Mouse (Mus musculus): ENCODE results near the gene Actr6.
"Not testable (repeated sequence)": the region's sequence is repeated elsewhere in the genome, so short reads cannot be mapped to it uniquely, and the experiment has no call there.

Gene Actr6

DNA sequence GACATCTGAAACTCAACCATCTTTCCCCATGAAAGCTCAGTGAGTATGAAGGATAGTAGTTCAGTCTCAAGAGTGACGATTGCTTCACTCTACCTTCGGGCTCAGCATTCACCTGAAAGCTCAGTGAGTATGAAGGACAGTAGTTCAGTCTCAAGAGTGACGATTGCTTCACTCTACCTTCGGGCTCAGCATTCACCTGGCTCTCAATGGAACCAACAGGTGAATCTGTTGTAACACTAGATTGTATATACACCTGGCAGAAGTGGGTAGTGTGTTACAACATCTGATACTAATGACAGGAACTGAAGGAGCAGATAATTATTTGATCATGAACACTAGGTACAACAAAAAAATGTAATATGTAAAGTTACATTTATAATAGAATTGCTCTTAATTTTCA lies 50.4 kb downstream of the Actr6 start:
- in situ Hi-C loops (cut with MboI; ENCODE audit: low sequenced_read_pairs): no loop called here

- in situ Hi-C loops (cut with MboI; ENCODE audit: low sequenced_read_pairs): no loop called here
Observed at GRCm38 (mm10) chr10:89680517-89680916, 51.6 kb downstream of the Actr6 start.

- in situ Hi-C loops (cut with MboI; ENCODE audit: low sequenced_read_pairs): no loop called here
Observed at GRCm38 (mm10) chr10:89679448-89679847, 52.6 kb downstream of the Actr6 start.

DNA sequence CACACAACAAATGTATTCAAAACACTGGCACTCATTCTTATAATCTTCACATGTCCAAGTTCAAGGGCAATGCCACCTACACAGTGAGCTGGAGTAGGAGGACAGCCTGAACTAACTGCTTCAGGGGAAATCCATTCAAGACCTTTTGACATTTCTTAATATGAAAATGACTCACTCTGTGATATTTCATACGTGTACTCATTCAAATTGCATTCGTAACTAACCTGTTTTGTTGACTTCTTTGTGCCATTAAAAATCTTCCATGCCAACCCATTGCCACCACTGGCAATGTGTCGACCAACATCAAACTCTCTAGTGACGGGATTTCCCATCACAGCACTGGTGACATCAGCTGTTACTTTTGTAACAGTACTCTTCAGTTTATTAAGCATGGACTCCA lies 54.0 kb downstream of the Actr6 start:
- in situ Hi-C loops (cut with MboI; ENCODE audit: low sequenced_read_pairs): no loop called here

- in situ Hi-C loops (cut with MboI; ENCODE audit: low sequenced_read_pairs): no loop called here
Observed at GRCm38 (mm10) chr10:89676609-89677008, 55.5 kb downstream of the Actr6 start.

GRCm38 (mm10) chr10:89670371-89670770 lies 61.7 kb downstream of the Actr6 start:
- in situ Hi-C loops (cut with MboI; ENCODE audit: low sequenced_read_pairs): not testable (repeated sequence)

GRCm38 (mm10) chr10:89667571-89667970 lies 64.5 kb downstream of the Actr6 start:
- in situ Hi-C loops (cut with MboI; ENCODE audit: low sequenced_read_pairs): no loop called here

DNA sequence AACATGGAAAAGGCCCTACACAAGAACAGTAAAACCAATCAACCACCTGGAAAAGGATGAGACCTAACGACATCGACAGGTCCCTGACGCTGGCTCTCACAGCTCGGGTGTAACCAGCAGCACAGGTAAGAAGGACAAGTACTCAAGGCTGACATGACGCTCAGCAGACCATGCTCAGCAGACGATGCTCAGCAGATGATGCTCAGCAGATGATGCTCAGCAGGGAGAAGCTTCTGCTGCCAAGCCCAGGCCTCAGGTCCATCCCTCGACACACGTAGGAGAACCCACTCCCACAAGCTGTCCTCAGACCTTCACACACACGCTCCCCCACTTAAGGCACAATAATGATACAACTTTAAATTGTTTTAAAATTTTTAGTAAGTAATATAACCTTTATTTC lies 66.4 kb downstream of the Actr6 start:
- in situ Hi-C loops (cut with MboI; ENCODE audit: low sequenced_read_pairs): no loop called here

- in situ Hi-C loops (cut with MboI; ENCODE audit: low sequenced_read_pairs): no loop called here
Observed at GRCm38 (mm10) chr10:89664977-89665645, 67.0 kb downstream of the Actr6 start.
